Mouse (Mus musculus) mammary gland, adult 2 months (tissue): Measurements from ENCODE around the gene Gm15056. TPM values are rescaled to one million over a fixed set of nuclear protein-coding genes. Genes with fewer than 3 reads are reported as not detected.

Source experiments
- polyA plus RNA-seq: library from polyadenylated mRNA; depleted of rRNA; stranded (reverse); fragments of >200 nt; gene quantifications from 2 replicates; pipeline ENCODE4 v1.2.3, GENCODE M21; 2012; ENCODE audit warnings: low replicate concordance; rRNA removed

The Gm15056 gene
- 0.65 and 0.74 TPM in 2 replicates for polyA plus RNA-seq

GRCm38 (mm10) chr8:20902527-20902926, at the start of gene Gm15056:
Gm15056 (minus strand) TSS chr8:20902627.

GRCm38 (mm10) chr8:20944610-20945009, 42.2 kb upstream of the Gm15056 start, which contains the start of gene AY761185:
AY761185 (minus strand) TSS chr8:20944710.

GRCm38 (mm10) chr8:20921971-20922370, 19.5 kb upstream of the Gm15056 start, which contains the start of gene Gm6040:
Gm6040 (minus strand) TSS chr8:20922071.

GRCm38 (mm10) chr8:20892369-20892768, 10.1 kb downstream of the Gm15056 start, which contains the start of gene Defb33:
Defb33 (plus strand) TSS chr8:20892669.

Other genes starting within 250 kb of the Gm15056 start
- not detected in 2 replicates for gene Defb33, start 10.0 kb downstream of the Gm15056 start, polyA plus RNA-seq
- gene Gm6040, start 19.4 kb upstream of the Gm15056 start, polyA plus RNA-seq: not detected in 2 replicates
- gene AY761185, start 42.1 kb upstream of the Gm15056 start, polyA plus RNA-seq: not detected in 2 replicates
- gene Defa21, start 122.9 kb upstream of the Gm15056 start, polyA plus RNA-seq: not detected in 2 replicates
- gene Defa23, start 152.4 kb upstream of the Gm15056 start, polyA plus RNA-seq: not detected in 2 replicates
- not detected in 2 replicates for gene Defa35, start 162.4 kb upstream of the Gm15056 start, polyA plus RNA-seq
- gene Defa25, start 181.8 kb upstream of the Gm15056 start, polyA plus RNA-seq: not detected in 2 replicates
- gene Gm14851, start 193.4 kb upstream of the Gm15056 start, polyA plus RNA-seq: not detected in 2 replicates
- not detected in 2 replicates for gene Defa30, start 232.0 kb upstream of the Gm15056 start, polyA plus RNA-seq